Mouse (Mus musculus) yolk sac, embryonic 10.5 days (tissue): ENCODE results near the gene Slc4a8.
"Not testable (repeated sequence)": the region's sequence is repeated elsewhere in the genome, so short reads cannot be mapped to it uniquely, and the experiment has no call there.

Experiments
- DNase-seq: peaks from one replicate; pipeline ENCODE4 v3.0.0-alpha.2; 2017; ENCODE audit warnings: low spot score

The Slc4a8 gene

DNA sequence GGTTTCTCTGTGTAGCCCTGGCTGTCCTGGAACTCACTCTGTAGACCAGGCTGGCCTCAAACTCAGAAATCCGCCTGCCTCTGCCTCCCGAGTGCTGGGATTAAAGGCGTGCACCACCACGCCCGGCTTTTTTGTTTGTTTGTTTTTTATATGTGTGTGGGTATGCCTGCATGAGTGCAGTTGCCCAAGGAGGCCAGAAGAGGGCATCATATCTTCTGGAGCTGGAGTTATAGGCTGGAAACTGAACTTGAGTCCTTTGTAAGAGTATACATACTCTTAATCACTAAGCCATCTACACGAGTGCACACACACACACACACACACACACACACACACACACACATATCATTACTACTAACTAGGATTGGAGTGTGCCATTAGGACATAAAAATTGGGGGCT, 12.3 kb downstream of the Slc4a8 start:
- not testable (repeated sequence) for DNase-seq

GRCm38 (mm10) chr15:100775189-100776166, 13.9 kb downstream of the Slc4a8 start:
- DNase-seq, result no peak

- no peak for DNase-seq
Observed at GRCm38 (mm10) chr15:100776424-100776823, 14.9 kb downstream of the Slc4a8 start.

DNA sequence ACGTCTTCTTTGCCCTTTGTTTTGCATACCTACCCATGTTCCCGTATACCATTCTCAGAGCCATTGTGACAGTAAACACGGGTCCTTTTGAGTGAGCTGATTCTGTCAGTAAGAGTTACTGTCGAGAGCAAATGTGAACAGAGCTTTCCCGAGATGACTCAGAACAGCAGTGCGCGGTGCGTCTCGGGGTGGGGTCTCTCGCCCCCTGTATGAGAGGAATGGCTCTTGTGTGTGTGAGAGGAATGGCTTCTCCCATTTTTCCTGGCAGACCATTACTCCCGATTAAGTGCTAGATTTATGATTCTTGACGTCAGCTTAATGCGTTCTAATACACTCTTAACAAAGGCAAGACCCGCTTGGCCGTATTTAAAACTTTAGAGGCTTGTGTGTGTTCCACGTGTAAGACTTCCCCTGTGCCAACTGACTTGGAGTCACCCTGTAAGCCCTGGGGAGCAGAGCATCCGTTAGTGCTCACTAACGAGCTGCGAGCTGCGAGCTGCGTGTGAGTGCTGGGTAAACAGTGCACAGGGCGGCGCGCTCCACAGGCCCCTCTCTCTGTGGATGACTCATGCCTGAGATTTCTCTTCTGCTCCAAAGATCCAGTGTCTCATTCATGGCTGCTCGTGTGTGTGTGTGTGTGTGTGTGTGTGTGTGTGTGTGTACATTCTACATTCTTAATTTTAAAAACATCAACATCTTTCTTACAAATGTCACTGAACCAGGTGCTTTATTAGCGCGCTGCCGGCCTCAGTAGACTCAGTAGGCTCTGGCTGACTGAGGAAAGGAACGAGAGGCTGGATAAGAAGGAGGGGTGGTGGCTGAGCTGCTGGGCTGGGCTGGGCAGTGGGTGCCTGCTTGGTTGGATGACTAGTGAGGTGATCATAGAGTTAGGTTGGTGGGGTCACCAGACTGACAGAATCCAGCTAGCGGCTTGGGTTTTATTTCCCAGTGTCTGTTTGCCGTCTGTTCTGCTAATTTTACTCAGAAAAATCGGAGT, 15.8 kb downstream of the Slc4a8 start:
- peak; percentile 13 for DNase-seq

DNA sequence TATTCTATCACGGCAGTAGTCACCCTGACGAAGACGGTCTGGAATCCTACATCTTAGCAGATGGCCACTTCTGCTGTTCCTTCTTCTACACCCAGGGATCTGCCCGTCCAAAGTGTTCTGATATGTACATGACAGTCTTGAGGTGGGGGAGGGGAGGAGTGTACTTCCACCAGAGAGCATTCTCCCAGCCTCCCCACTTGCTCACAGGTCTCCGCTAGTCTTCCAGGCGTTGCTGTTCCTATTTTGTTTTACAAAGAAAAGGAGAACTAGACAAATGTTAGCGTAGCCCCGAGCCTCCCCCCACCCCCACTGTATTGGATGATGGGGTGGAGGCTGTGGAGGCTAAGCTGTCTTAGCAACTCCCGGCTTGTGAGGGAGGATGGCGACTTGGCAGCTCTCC, 18.3 kb downstream of the Slc4a8 start:
- DNase-seq, result no peak

GRCm38 (mm10) chr15:100783244-100783987, 21.9 kb downstream of the Slc4a8 start:
- no peak for DNase-seq

DNA sequence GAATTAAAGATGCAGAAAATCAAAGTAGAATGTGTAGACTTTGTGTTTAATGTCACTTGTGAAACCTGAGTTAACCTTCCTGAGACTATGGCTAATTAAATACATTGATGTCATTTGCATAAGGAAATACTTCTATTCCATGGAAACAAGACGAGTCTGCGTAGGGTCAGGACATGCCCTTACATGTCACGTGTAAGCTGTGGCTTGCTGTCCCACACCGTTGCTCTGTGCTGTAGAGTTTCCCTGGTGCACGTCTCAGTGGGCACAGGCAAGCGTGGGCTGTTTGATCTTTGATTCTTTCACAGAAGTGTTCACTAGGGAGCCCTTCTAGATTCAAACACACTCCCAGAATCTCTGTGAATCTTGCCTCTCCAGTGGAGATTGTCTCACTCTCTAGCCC, 28.7 kb downstream of the Slc4a8 start:
- no peak for DNase-seq

DNA sequence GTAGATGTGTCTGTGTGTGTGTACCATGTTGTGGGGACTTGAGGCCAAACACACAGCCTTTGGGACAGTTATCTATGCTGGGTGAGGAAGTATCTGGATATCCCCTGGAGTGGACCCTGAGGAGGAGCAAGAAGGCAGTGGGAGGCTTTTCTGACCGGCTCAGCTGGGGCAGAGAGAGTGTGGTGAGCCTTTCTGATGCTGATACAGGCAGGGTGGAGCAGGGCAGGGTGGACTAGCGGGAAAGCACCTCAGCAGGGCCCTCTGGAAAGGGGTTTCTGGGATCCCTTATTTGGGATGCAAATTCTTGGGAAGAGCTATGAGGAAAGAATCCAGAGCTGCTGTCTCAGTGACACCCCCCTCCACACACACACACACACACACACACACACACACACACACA, 30.8 kb downstream of the Slc4a8 start:
- no peak for DNase-seq

GRCm38 (mm10) chr15:100800914-100801313, 39.4 kb downstream of the Slc4a8 start:
- peak; percentile 16 for DNase-seq

DNA sequence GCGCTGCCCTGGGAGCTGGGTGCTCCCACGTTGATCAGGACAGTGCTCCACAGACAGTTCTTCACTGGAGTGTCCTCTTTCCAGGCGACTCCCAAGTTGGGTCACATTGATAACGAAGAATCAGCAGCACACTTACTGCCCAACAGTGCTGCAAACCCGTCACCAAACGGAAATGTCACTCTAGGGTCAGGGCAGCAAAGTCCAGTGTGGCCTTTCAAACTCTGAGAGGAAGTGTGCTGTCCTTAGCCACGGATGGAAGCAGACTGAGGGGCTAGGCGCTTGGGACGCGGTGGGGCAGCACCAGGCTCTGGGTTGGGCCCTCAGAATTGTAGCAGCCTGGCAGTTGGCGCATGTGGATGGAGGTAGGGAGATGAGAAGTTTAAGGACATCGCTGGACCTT, 46.5 kb downstream of the Slc4a8 start:
- DNase-seq, result no peak

DNA sequence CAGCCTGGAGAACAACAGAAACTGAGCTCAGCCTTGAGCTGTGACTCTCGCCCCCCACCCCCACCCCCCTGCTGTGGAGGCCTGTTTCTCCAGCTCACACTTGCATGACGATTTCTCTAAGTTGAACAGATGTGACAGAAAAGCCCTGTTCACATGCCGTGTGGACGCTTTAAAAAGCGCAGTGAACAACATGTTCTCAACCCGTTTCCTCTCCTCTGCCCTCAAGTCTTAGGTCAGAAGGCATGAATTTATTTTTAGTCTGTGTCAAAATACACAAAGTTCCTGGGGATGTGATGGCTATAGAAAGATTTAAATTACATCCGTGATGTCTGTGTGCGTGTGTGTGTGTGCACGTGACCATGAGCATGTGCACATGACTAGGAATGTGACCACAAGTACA, 46.9 kb downstream of the Slc4a8 start:
- no peak for DNase-seq

- no peak for DNase-seq
Observed at GRCm38 (mm10) chr15:100810243-100810642, 48.7 kb downstream of the Slc4a8 start.

DNA sequence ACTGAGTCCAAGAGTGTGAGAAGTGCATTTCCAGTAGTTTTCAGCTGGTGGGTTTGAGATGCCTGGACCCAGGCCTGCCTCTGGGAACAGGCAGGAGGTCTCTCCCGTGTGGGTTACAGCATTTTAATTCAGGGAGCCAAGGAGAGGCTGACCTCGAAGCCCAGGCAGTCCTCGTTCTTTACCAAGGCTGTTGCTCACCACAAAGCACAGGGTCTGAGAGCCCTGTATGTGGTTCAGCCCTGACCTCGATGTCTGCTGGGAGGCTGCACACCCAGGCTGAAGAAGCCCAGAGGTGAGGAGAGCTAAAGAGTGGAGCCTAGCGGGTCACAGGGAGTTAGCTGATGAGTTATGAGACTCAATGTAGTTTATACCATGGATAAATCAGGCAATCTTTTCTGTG, 52.0 kb downstream of the Slc4a8 start:
- DNase-seq, result no peak

GRCm38 (mm10) chr15:100814066-100814465, 52.5 kb downstream of the Slc4a8 start:
- DNase-seq, result no peak

DNA sequence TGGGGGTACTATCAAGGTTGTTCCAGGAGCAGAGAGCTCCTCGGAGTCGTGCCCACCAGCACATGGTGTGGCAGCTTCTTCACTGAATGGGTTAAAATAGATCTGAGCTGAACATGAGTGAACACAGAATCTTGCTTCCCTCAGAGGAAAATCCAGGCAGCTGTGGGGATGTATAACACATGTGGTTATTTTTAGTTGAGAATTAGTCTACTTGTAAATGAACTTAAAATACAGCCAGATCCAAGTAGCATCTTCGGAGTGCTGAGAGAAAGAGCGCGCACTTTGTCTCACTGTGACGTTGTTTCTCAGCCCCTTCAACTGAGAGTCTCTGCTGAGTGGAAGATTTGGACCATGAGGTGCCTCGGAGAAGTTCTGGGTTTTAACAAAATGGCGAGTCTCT, 53.8 kb downstream of the Slc4a8 start:
- DNase-seq, result no peak

DNA sequence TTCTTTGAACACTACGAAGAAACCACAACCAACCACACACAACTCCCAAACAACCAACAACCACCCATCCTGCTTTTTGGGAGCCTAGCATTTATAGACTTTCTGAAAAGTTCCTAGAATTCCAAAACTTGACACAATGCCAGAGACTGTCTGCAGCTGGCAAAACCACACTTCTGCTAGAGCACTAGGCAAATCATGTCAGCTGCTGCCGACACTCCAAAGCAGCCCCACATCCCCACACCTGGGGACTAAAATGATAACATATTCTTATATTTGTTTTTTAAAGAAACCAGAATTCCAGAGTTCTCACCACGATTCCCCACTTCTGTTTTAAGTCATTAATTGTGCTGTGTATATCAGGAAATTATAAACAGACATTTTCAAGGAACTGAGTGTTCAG, 57.3 kb downstream of the Slc4a8 start:
- DNase-seq, result no peak

- DNase-seq, result peak; percentile 56
Observed at GRCm38 (mm10) chr15:100821824-100822223, 60.3 kb downstream of the Slc4a8 start.

- not testable (repeated sequence) for DNase-seq
Observed at GRCm38 (mm10) chr15:100822370-100822769, 60.8 kb downstream of the Slc4a8 start.

DNA sequence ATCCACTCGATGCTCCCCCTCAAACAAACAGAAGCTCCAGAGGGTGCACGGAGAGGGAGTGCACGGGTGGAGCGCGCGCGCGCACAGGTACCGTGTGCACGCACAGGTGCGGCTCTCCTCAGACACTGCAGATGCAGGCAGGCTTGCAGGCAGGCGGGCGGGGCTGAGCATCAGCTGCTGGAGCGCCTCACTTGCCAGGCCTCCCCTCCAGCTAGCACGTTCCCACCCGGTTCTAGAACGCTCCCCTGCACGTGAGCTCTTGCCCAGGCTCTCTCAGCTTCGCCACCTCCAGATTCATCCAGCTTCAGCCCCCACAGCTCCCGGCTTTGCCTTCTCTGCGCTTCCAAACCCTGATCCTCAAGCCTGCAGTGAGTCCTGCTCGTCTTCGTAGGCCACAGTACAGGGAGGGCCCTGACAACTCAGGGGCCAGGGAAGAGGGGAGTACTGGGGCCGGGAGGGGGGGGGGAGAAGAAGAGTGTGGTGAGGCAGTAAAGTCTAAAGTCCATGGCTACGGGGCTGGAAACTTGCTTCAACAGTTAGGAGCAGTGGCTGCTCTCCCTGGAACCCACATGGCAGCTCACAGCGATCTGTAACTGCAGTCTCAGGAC, 63.8 kb downstream of the Slc4a8 start:
- no peak for DNase-seq

- DNase-seq, result no peak
Observed at GRCm38 (mm10) chr15:100826076-100826475, 64.5 kb downstream of the Slc4a8 start.

DNA sequence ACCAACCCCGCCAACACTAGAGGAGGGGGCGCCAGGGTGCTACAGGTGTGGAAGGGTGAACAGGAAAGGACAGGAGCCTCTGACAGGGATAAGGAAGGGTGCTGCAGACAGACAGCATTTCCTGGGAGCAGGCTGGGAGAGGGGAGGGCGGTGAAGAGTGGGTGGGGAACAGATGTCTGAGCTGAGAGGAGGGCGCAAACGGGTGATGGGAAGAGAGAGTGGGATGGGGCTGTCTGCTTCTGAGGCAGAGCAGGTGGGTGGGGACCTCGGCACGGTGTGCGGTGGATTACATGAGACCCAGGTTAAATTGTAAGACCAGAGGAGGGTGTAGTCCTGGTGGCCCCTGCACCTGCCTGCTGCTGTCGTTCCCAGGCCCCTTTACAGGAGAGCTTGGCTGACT, 68.2 kb downstream of the Slc4a8 start:
- DNase-seq, result no peak
